Mouse (Mus musculus): ENCODE measurements at regions not wholly inside any gene's neighbourhood (a gene's known extent, or its start where the extent isn't known, plus 50 kb on each side); places are given as distances from the start of the nearest gene placed in this dataset.
"Not testable (repeated sequence)": the region's sequence is repeated elsewhere in the genome, so short reads cannot be mapped to it uniquely, and the experiment has no call there.

DNA sequence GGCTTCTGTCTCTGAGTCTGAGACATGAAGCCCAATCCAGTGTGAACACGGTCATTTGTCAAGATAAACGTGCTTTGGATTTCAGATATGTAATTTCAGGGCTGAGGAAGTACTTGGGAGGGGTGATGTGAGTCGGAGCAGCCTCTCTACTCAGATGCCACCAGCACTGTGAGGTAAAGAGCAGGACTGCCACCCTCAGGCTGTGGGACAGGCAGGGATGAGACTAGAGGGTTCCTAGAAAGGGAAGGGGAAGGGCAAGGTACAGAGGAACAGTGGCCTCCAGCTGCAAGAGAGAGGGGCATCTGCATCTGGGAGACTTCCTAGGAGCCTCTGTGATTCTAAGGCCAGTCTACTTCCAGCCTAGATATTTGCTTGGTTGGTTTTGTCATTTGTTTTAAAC is 78.7 kb upstream of the Csrp2 start:
- no peak overlapping the region for H3K9ac ChIP-seq
- no peaks in the 10 kb centered on the region for H3K27me3 ChIP-seq (ENCODE audit: insufficient read depth, low read length)
- no peak overlapping the region for H3K4me3 ChIP-seq (ENCODE audit: low read depth, low read length)
- H3K9me3 ChIP-seq (ENCODE audit: low read length) = no peaks in the 10 kb centered on the region
- TF ChIP-seq CTCF (IDR thresholded peaks at IDR 0.05; ENCODE audit: low read depth) = 0 out of 2 replicates have a peak, but pooled peaks have one; percentile 19
- WGBS = 76% methylated on average over 3 of the region's 3 CpGs
- no peak overlapping the region for H3K4me2 ChIP-seq (ENCODE audit: low read depth)
- DNase-seq (no peak), ATAC-seq (no peak)
- no peaks in the 10 kb centered on the region for H3K4me1 ChIP-seq (ENCODE audit: insufficient read depth)
- no peak overlapping the region for H3K27ac ChIP-seq (ENCODE audit: low read depth, low read length)
- H3K36me3 ChIP-seq (ENCODE audit: insufficient read depth) = no peaks in the 10 kb centered on the region

DNA sequence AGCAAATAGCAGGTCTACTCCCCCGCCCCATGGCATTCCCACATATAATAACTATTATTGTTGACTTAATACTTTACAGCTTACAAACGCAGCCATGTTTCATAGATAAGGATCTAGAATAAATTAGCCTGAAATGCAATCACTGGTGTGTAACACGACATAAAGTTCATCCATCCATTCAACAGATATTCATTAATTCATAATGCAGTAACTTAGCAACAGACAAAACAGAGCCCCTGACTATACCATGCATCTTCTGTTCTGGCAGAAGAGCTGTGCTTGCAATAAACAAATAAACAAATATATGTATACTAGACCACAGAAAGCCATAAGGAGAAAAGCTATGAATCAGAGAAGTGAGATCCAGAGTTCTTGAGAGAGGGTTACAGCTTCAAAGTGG is 77.9 kb upstream of the Csrp2 start:
- Histone ChIP-seq H3K9ac (no peak overlapping the region), H3K27me3 (ENCODE audit: insufficient read depth, low read length) (no peaks in the 10 kb centered on the region), H3K4me2 (ENCODE audit: low read depth) (no peak overlapping the region), H3K9me3 (ENCODE audit: low read length) (no peaks in the 10 kb centered on the region), H3K27ac (ENCODE audit: low read depth, low read length) (no peak overlapping the region), H3K36me3 (ENCODE audit: insufficient read depth) (no peaks in the 10 kb centered on the region), H3K4me1 (ENCODE audit: insufficient read depth) (no peaks in the 10 kb centered on the region), H3K4me3 (ENCODE audit: low read depth, low read length) (no peak overlapping the region)
- DNase-seq (no peak), ATAC-seq (no peak)
- 81% methylated on average over 3 of the region's 3 CpGs for WGBS
- TF ChIP-seq CTCF (IDR thresholded peaks at IDR 0.05; ENCODE audit: low read depth) = no peak

DNA sequence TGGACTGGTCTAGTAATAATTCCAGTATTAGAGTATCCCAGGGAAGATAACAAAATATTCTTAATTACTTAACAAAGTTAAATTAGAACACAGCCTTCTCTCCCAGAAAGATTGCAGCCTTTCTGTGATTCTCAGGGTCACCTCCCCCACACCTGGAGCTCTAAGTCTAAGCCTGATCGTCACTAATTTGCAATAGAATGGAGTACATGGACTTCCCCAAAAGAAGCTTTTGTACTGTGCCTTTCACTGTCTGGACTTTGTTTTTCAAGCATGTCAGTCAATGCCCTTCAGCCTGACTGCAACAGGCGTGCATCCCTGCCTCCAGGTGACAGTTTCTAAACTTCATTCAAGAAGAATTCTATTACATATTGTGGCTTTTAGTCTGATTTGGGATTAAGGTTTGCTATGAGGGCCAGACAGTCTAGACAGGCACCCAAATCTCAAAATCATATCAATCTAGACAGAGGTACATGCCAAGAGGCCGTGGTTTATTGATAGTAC is 64.9 kb upstream of the Csrp2 start:
- not testable (repeated sequence) for DNase-seq; H3K36me3 ChIP-seq (ENCODE audit: insufficient read depth); H3K9me3 ChIP-seq (ENCODE audit: low read length); H3K4me3 ChIP-seq (ENCODE audit: low read depth, low read length); H3K4me2 ChIP-seq (ENCODE audit: low read depth); H3K4me1 ChIP-seq (ENCODE audit: insufficient read depth); H3K27me3 ChIP-seq (ENCODE audit: insufficient read depth, low read length); ATAC-seq; H3K27ac ChIP-seq (ENCODE audit: low read depth, low read length); H3K9ac ChIP-seq
- WGBS = 44% methylated on average over 3 of the region's 3 CpGs

DNA sequence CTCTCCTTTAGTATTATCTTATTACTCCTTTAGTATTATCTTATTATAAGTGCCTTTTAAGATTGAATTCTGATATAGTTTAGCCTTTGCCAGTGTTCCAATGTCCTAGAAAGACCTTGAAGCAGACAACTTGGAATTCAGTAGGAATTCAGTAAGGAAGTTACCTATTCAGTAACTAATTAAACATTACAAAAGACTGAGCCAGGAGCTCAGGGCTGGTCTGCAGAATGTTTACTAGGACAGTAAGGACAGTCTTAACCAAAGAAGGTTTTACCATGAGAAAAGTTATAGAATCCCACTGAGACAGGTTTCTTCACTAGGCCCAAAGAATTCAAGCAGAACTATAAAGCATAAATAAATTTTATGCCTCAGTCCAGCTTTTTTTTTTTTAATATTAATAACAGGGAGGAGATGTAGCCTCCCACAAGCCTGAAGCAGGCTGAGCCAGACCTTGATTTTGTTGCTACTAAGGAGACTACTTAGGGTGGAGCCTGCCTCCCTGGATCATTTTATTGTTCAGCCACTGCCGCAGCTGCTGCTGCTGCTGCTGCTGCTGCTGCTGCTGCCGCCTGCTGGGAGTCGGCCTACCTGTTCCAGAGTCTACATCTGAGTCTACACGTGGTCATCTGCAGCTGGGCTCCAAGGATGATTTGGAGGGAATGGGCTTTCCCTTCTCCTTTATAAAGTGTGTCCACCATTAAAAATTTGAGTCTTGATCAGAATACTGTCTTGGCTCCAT is 63.8 kb upstream of the Csrp2 start:
- not testable (repeated sequence) for H3K4me1 ChIP-seq (ENCODE audit: insufficient read depth); H3K27me3 ChIP-seq (ENCODE audit: insufficient read depth, low read length); H3K9ac ChIP-seq; H3K4me3 ChIP-seq (ENCODE audit: low read depth, low read length); H3K27ac ChIP-seq (ENCODE audit: low read depth, low read length); H3K9me3 ChIP-seq (ENCODE audit: low read length); DNase-seq; H3K4me2 ChIP-seq (ENCODE audit: low read depth); H3K36me3 ChIP-seq (ENCODE audit: insufficient read depth); ATAC-seq
- WGBS = 43% methylated on average over 4 of the region's 4 CpGs

GRCm38 (mm10) chr10:110857320-110858097 is 62.1 kb upstream of the Csrp2 start:
- Histone ChIP-seq H3K4me2 (ENCODE audit: low read depth) (no peak overlapping the region), H3K9me3 (ENCODE audit: low read length) (no peaks in the 10 kb centered on the region), H3K27ac (ENCODE audit: low read depth, low read length) (no peak overlapping the region), H3K4me3 (ENCODE audit: low read depth, low read length) (no peak overlapping the region), H3K4me1 (ENCODE audit: insufficient read depth) (no peaks in the 10 kb centered on the region), H3K9ac (no peak overlapping the region), H3K27me3 (ENCODE audit: insufficient read depth, low read length) (no peaks in the 10 kb centered on the region), H3K36me3 (ENCODE audit: insufficient read depth) (no peaks in the 10 kb centered on the region)
- peak; percentile 20; the same call in 1 of the 2 replicates for ATAC-seq
- 58% methylated on average over 3 of the region's 3 CpGs for WGBS
- TF ChIP-seq CTCF (IDR thresholded peaks at IDR 0.05; ENCODE audit: low read depth) = no peak
- no peak for DNase-seq

- Histone ChIP-seq H3K27ac (ENCODE audit: low read depth, low read length) (no peak overlapping the region), H3K9ac (no peak overlapping the region), H3K36me3 (ENCODE audit: insufficient read depth) (no peaks in the 10 kb centered on the region), H3K9me3 (ENCODE audit: low read length) (no peaks in the 10 kb centered on the region), H3K4me1 (ENCODE audit: insufficient read depth) (no peaks in the 10 kb centered on the region), H3K4me2 (ENCODE audit: low read depth) (no peak overlapping the region), H3K27me3 (ENCODE audit: insufficient read depth, low read length) (no peaks in the 10 kb centered on the region), H3K4me3 (ENCODE audit: low read depth, low read length) (no peak overlapping the region)
- no peak for TF ChIP-seq CTCF (IDR thresholded peaks at IDR 0.05; ENCODE audit: low read depth)
- ATAC-seq (peak; percentile 34; the same call in 1 of the 2 replicates), DNase-seq (no peak)
- 49% methylated on average over 5 of the region's 5 CpGs for WGBS
These were observed 61.6 kb upstream of the Csrp2 start for GRCm38 (mm10) chr10:110858098-110858360.

DNA sequence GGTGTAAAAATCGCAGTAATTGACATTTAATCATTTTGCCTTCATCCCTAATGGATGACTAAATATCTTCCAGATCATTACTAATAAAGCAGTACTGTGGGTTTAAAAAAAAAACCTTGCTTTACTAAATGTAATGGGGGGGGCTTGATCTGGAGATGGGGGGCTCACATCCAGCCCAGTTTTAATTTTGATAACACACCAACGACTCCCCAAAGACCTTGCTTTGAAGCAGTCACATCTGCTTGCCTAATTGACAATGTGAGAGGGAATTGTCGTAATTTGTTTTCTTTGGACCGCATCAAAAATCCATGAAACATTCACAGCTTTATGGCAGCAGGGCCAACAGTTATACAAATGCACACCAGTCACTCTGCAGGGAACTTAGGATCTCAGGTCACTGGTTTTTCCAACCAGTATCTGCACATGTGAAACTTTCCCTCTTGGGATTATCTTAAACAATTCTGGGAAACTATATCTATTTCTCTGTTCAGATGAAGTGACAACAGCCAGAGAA is 61.1 kb upstream of the Csrp2 start:
- Histone ChIP-seq H3K4me2 (ENCODE audit: low read depth) (no peak overlapping the region), H3K4me3 (ENCODE audit: low read depth, low read length) (no peak overlapping the region), H3K9me3 (ENCODE audit: low read length) (no peaks in the 10 kb centered on the region), H3K27me3 (ENCODE audit: insufficient read depth, low read length) (no peaks in the 10 kb centered on the region), H3K27ac (ENCODE audit: low read depth, low read length) (no peak overlapping the region), H3K9ac (no peak overlapping the region), H3K36me3 (ENCODE audit: insufficient read depth) (no peaks in the 10 kb centered on the region), H3K4me1 (ENCODE audit: insufficient read depth) (no peaks in the 10 kb centered on the region)
- WGBS = 44% methylated on average over 4 of the region's 4 CpGs
- DNase-seq (no peak), ATAC-seq (no peak)
- TF ChIP-seq CTCF (IDR thresholded peaks at IDR 0.05; ENCODE audit: low read depth) = no peak

Measured in forebrain, postnatal 0 days (tissue).